Mouse (Mus musculus): Measurements from ENCODE around the gene Pdcd11. TPM values are rescaled to one million over a fixed set of nuclear protein-coding genes. Genes with fewer than 3 reads are reported as not detected.

Gene Pdcd11
- polyA plus RNA-seq, 1 experiment from 2014 or later = 3.4 TPM

Other genes starting within 250 kb of the Pdcd11 start
- 0.06 and 0.09 TPM in 2 replicates for gene Ina, start 76.1 kb upstream of the Pdcd11 start, polyA plus RNA-seq (2015; fragmentation: Nextera tagmentation; extraction: Ambion mirVana)
- 47.4 and 48.4 TPM in 2 replicates for gene Nt5c2, start 75.6 kb upstream of the Pdcd11 start, polyA plus RNA-seq (2015; fragmentation: Nextera tagmentation; extraction: Ambion mirVana)
- gene Pcgf6, start 39.9 kb upstream of the Pdcd11 start, polyA plus RNA-seq (2015; fragmentation: Nextera tagmentation; extraction: Ambion mirVana) = 5.7 and 5.9 TPM in 2 replicates
- 2.6 and 2.7 TPM in 2 replicates for gene Taf5, start 23.0 kb upstream of the Pdcd11 start, polyA plus RNA-seq (2015; fragmentation: Nextera tagmentation; extraction: Ambion mirVana)
- 680 and 757 TPM in 2 replicates for gene Usmg5, start 121 bp upstream of the Pdcd11 start, polyA plus RNA-seq (2015; fragmentation: Nextera tagmentation; extraction: Ambion mirVana)
- gene Calhm2, start 47.5 kb downstream of the Pdcd11 start, polyA plus RNA-seq (2015; fragmentation: Nextera tagmentation; extraction: Ambion mirVana) = 1.9 and 2.0 TPM in 2 replicates
- gene Calhm1, start 53.5 kb downstream of the Pdcd11 start, polyA plus RNA-seq (2015; fragmentation: Nextera tagmentation; extraction: Ambion mirVana) = not detected in 2 replicates
- not detected in 2 replicates for gene Calhm3, start 67.0 kb downstream of the Pdcd11 start, polyA plus RNA-seq (2015; fragmentation: Nextera tagmentation; extraction: Ambion mirVana)
- 0.64 and 0.92 TPM in 2 replicates for gene Neurl1a, start 88.1 kb downstream of the Pdcd11 start, polyA plus RNA-seq (2015; fragmentation: Nextera tagmentation; extraction: Ambion mirVana)

All from liver, embryonic 16.5 days (tissue).